Mouse (Mus musculus) embryo, embryonic 11.5 days (tissue): ENCODE results near the gene Crybg3.

Experiments used
- DNase-seq: peaks from one replicate; pipeline ENCODE4 v3.0.0-alpha.2; 2012; ENCODE audit warnings: low read depth, low spot score

Gene Crybg3

GRCm38 (mm10) chr16:59534349-59534748 is 66.4 kb downstream of the Crybg3 start:
- no peak for DNase-seq

GRCm38 (mm10) chr16:59532561-59532960 is 68.2 kb downstream of the Crybg3 start:
- DNase-seq = no peak

GRCm38 (mm10) chr16:59531243-59531642 is 69.5 kb downstream of the Crybg3 start:
- DNase-seq = no peak

- no peak for DNase-seq
These were observed 71.2 kb downstream of the Crybg3 start for GRCm38 (mm10) chr16:59529570-59529969.

GRCm38 (mm10) chr16:59526939-59527338 is 73.8 kb downstream of the Crybg3 start:
- no peak for DNase-seq

- no peak for DNase-seq
These were observed 78.9 kb downstream of the Crybg3 start for GRCm38 (mm10) chr16:59521752-59522423.

- DNase-seq = peak; percentile 19
These were observed 83.1 kb downstream of the Crybg3 start for GRCm38 (mm10) chr16:59517447-59518219.

- DNase-seq = no peak
These were observed 83.8 kb downstream of the Crybg3 start for GRCm38 (mm10) chr16:59516965-59517364.

- DNase-seq = no peak
These were observed 85.6 kb downstream of the Crybg3 start for GRCm38 (mm10) chr16:59515169-59515568.

GRCm38 (mm10) chr16:59509830-59510229 is 90.9 kb downstream of the Crybg3 start:
- no peak for DNase-seq

GRCm38 (mm10) chr16:59499180-59499579 is 101.6 kb downstream of the Crybg3 start:
- no peak for DNase-seq

GRCm38 (mm10) chr16:59497947-59498346 is 102.8 kb downstream of the Crybg3 start:
- DNase-seq = no peak

GRCm38 (mm10) chr16:59493199-59493598 is 107.6 kb downstream of the Crybg3 start:
- DNase-seq = no peak

- DNase-seq = no peak
These were observed 112.7 kb downstream of the Crybg3 start for GRCm38 (mm10) chr16:59487975-59488548.

- DNase-seq = no peak
These were observed 113.5 kb downstream of the Crybg3 start for GRCm38 (mm10) chr16:59487239-59487638.

GRCm38 (mm10) chr16:59477955-59478354 is 122.8 kb downstream of the Crybg3 start:
- no peak for DNase-seq

- peak; percentile 32 for DNase-seq
These were observed 126.0 kb downstream of the Crybg3 start for GRCm38 (mm10) chr16:59474788-59475187.

GRCm38 (mm10) chr16:59472546-59472945 is 128.2 kb downstream of the Crybg3 start:
- no peak for DNase-seq

- DNase-seq = peak; percentile 69
These were observed 129.0 kb downstream of the Crybg3 start, which contains the start of gene Riox2 for GRCm38 (mm10) chr16:59471637-59472278. Gene Riox2 (plus strand): TSS chr16:59471775.

- no peak for DNase-seq
These were observed 130.9 kb downstream of the Crybg3 start for GRCm38 (mm10) chr16:59469846-59470245.

- DNase-seq = no peak
These were observed 136.8 kb downstream of the Crybg3 start for GRCm38 (mm10) chr16:59463973-59464372.

- DNase-seq = no peak
These were observed 137.2 kb downstream of the Crybg3 start for GRCm38 (mm10) chr16:59463567-59463966.
